Mouse (Mus musculus) urinary bladder, postnatal 10 days (tissue): ENCODE results near the gene Atxn3.
"Not testable (repeated sequence)": the region's sequence is repeated elsewhere in the genome, so short reads cannot be mapped to it uniquely, and the experiment has no call there.

Experiments used
- DNase-seq: peaks from one replicate; pipeline ENCODE4 v3.0.0; 2022; ENCODE audit warnings: low spot score

Gene Atxn3

GRCm38 (mm10) chr12:101958556-101958955, 510 bp upstream of the Atxn3 start:
- DNase-seq: no peak

- DNase-seq: no peak
Observed at GRCm38 (mm10) chr12:101957079-101957941, 736 bp downstream of the Atxn3 start.

DNA sequence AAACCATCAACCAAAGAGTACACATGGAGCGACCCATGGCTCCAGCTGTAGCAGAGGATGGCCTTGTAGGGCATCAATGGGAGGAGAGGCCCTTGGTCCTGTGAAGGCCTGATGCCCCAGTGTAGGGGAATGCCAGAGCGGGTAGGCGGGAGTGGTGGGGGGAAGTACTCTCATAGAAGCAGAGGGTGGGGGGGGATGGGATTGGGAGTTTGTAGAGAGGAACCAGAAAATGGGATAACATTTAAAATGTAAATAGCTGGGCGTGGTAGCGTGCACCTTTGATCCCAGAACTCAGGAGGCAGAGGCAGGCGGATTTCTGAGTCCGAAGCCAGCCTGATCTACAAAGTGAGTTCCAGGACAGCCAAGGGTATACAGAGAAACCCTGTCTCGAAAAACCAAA, 2.2 kb downstream of the Atxn3 start:
- DNase-seq: not testable (repeated sequence)

- no peak for DNase-seq
Observed at GRCm38 (mm10) chr12:101948801-101949200, 9.2 kb downstream of the Atxn3 start.

- no peak for DNase-seq
Observed at GRCm38 (mm10) chr12:101947986-101948385, 10.1 kb downstream of the Atxn3 start.

GRCm38 (mm10) chr12:101937572-101937971, 20.5 kb downstream of the Atxn3 start:
- no peak for DNase-seq

DNA sequence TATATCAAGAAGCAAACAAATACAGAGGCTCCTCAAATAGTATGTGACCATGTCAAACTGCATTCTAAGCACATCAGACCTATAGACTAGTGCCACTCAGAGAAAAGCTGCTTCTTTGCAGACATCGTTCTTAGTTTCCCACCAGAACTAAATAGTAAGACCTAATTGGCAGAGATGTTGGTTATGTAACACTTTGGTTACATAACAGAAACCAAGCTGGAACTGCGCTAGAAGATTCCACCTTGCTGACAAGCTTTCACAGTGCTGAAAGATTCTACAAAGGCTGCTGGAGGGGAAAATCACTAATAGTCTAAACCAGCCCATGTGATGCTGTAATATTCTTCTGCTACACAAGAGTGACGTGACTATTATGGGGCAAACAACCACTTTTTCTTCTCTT, 22.8 kb downstream of the Atxn3 start:
- no peak for DNase-seq

DNA sequence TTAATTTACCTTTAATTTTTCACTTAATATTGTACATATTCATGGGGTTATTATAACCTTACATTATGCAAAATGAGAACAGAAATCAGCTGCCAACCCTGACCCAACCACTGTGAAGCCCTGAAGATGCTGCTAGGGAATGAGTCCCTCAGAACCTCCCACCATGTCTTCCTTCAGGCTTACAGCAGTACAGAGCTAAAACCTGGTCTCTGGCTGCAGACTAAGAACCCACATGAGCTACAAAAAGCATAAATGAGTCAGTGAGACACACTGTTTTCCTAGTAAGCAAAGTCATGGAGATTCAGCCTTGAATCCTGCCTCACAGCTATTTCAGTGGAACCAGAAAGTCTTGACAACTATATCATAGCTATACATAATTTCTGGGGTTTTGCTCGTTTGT, 29.6 kb downstream of the Atxn3 start:
- no peak for DNase-seq

DNA sequence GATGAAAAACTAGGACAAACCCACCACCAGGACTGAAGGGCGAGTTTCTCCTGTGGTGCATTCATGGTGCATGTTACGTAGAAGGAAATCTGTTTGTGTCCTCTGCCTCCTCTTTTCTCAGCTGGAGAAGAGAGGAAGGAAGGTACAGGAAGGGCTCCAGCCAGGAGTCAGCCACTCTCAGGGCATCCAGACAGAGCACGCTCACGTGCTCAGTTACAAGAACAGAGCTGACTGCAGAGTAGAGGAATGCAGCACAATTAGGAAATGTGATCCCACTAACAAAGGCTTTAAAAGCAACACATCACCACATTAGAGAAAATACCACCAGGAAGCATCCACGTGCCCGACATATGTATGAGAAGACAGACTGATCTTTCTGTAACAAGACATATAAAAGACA, 35.7 kb downstream of the Atxn3 start:
- no peak for DNase-seq

DNA sequence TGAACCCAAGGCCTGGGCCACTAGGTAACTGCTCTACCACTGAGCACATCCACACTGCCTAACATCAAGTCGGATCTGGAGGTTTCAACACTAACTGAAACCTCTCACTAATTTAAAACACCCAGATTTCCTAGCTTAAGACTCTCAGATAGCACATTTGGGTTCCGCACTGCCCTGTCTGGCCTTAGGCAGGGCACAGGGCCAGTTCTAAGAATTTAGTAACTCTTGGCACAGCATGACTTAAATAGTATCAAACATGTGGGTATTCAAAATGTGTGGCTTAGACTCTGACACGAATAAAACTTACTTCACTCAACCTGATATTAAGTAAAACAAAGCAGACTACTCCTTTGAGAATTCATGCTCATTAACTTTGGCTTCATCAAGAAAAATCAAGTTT, 38.2 kb downstream of the Atxn3 start:
- no peak for DNase-seq

DNA sequence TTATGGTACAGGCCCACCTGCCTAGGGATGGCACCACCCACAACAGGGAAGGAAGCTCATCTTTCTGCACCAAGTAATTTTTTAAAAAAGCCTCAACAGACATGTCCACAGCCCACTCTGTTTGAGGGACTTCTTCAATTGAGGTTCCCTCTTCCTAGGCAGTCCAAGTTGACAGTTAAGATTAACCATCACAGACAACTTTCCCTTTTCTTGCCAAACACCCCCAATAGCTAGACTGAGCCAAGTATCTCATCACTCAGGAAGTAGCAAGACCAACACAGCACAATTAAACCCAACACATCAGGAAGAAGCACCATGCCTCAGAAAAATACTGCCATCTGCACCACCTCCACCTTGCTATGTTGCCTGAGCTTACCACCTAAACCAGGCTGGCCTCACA, 40.9 kb downstream of the Atxn3 start:
- DNase-seq: no peak

DNA sequence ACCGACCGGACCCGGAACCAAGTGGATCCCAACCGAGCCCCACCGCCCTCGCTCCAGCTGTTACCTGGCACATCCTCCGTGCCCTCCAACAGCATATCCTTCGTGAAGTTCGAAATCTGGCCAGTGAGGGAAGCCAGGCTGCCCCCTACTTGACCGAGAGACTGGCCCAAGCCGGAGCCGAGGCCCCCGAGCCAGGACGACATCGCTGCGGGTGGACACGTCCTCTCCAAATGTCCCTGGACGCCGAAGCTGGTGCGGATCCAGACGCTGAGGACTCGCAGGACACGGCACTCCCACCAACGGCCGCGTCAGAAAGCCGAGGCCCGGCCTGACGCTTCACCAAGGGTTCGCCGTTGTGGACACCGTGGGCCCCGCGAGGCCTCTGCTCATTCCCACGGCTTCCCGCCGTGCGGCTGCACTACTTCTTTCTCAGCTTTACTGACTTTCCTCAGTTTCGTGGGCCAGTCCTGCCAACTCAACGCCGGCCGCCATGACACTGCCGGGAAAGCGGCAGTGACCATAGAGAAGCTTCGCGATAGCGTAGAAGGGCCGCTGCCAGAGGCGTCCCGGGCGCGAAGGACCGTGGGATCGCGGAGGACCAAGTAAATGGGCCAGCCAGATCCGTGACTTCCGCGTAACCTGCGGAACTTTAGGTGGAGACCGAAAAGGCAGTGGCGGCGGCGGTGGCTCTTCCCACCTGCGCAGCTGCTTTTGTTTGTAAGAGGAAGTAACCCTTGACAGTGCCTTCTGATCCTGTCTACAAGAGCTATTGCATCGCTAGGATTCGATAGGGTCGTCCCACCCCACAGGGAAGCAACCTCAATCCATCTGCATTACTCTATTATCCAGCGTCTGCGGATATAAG, 45.2 kb downstream of the Atxn3 start, which contains the start of gene Trip11:
Gene Trip11, minus strand, starts transcription at position 642 of the 865 bp plus-strand sequence.
- DNase-seq: peak; percentile 62

DNA sequence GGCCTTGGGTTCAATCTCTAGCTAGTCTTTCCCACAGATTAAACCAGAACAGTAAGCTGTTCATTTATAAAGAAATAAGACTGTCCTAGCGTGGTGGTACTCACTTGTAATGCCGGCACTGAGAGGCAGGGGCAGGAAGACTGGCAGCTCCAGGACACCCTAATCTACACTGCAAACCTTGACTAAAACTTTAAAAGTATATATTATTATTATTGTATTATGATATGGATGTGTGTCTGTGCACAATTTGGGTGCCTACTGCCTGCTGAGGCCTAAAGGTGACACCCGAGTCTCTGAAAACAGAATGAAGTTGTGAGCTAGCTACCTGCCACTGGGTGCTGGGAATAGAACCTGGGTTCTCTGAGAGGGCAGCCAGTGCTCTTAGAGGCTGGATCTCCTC, 46.7 kb downstream of the Atxn3 start:
- no peak for DNase-seq

DNA sequence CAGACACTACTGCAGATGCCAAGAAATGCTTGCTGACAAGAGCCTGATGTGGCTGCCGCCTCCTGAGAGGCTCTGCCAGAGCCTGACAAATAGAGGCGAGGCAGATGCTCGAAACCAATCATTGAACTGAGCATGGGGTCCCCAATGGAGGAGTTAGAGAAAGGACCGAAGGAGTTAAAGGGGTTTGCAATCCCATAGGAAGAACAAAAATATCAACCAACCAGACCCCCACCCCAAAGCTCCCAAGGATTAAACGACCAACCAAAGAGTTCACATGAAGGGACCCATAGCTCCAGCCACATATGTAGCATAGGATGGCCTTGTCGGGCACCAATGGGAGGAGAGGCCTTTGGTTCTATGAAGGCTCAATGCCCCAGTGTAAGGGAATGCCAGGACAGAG, 47.7 kb downstream of the Atxn3 start:
- DNase-seq: no peak

- DNase-seq: no peak
Observed at GRCm38 (mm10) chr12:101905817-101906216, 52.2 kb downstream of the Atxn3 start.

DNA sequence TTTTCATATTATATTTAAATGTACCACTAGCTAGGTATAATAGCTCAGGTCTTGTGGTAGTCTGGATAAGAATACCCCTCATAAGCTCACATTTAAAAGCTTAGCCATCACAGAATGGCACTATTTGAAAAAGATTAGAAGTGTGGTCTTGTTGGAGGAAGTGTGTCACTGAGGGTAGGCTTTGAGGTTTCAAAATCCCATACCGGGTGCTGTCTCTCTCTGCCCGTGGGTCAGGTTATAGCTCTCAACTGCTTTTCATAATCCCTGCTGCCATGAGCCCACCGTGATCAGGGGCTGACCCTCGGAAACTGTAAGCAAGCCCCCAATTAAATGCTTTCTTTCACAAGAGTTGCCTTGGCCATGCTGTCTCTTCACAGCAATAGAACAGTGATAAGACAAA, 53.1 kb downstream of the Atxn3 start:
- no peak for DNase-seq

- DNase-seq: no peak
Observed at GRCm38 (mm10) chr12:101904170-101904569, 53.9 kb downstream of the Atxn3 start.

DNA sequence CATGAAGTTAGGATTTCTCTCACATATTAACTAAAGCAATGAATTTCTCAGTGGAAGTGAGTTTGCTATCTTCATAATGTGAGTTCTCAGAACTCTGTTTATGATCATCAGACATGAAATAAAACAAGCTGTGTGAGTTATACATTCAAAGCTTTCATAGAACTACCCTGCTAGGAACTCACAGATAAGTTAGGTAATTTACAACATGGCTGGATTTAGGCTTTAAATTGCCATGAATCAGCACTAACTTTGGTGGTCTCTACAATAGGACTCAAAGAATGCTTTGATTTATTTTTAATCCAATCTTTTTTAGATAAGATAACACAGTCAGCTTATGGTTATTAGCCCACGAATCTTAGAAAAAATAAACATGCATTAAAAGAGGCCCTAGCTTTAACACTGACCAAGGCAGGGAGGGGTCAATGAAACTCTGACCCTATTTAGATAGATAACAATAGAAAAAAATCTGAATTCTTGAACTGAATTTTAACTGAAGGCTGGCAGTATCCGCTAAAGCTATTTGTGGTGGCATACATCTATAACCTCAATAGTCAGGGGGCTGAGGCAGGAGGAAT, 58.3 kb downstream of the Atxn3 start:
- no peak for DNase-seq

DNA sequence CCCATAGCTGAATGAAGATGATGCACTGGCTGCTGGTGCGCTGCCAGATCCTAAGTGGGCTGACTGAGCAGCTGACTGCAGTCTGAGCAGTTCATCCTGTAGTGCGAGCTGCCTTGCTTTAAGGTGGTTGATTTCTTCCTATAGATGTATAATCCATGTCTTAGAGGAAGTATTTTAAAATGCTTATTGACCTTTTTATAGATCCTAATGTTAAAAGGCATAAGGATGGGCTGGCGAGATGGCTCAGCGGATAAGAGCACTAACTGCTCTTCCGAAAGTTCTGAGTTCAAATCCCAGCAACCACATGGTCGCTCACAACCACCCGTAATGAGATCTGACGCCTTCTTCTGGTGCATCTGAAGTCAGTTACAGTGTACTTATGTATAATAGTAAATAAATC, 59.1 kb downstream of the Atxn3 start:
- DNase-seq: no peak

- DNase-seq: no peak
Observed at GRCm38 (mm10) chr12:101897113-101897512, 60.9 kb downstream of the Atxn3 start.

- no peak for DNase-seq
Observed at GRCm38 (mm10) chr12:101893296-101893695, 64.8 kb downstream of the Atxn3 start.

GRCm38 (mm10) chr12:101892832-101893231, 65.2 kb downstream of the Atxn3 start:
- no peak for DNase-seq

DNA sequence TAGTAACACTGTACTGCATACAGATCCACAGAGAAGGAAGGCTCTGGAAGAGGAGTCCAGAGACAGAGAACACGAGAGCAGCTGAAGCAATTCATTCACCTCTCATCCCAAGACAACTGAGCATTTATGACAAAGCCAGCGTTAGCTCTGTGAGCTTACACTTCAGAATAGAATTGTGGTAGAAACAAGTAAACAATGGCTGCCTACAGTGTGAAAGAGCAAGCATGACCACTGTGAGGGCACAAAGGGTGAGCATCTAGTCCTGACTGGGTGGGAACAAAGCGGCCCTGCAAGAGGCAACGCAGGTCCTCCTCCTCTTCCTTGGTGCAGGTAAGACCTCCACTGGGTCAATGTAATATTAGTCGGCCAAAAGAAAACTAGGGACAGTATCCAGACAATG, 67.0 kb downstream of the Atxn3 start:
- no peak for DNase-seq
